Mouse (Mus musculus) cortical plate, adult 2 months (tissue): ENCODE measurements at regions not wholly inside any gene's neighbourhood (a gene's known extent, or its start where the extent isn't known, plus 50 kb on each side); places are given as distances from the start of the nearest gene placed in this dataset.

Source experiments
- CTCF ChIP-seq: fragments of 200-500 bp; IDR thresholded peaks from 2 replicates; pipeline ENCODE4 v1.5.1; 2011; ENCODE audit warnings: mild to moderate bottlenecking, control low read depth, low read length; ENCODE audit not compliant: insufficient read depth; ENCODE audit errors: extremely low read depth
- POLR2A ChIP-seq: fragments of 200-500 bp; IDR thresholded peaks from 2 replicates; pipeline ENCODE4 v1.6.1; 2011; ENCODE audit warnings: mild to moderate bottlenecking, low read length, control low read depth; ENCODE audit not compliant: insufficient read depth; ENCODE audit errors: extremely low read depth

- TF ChIP-seq CTCF (no peak), POLR2A (no peak)
Measured at GRCm38 (mm10) chr9:41880457-41880856, 243.6 kb downstream of the Sorl1 start.
